Mouse (Mus musculus) heart, postnatal 0 days (tissue): Measurements from ENCODE around the gene Cog7. TPM values are rescaled to one million over a fixed set of nuclear protein-coding genes. Genes with fewer than 3 reads are reported as not detected.

Experiments
- ATAC-seq: fragments of 200-750 bp; cut with Nextera tagmentation; 2 replicates; pipeline ENCODE4 v1.8.0; 2017; ENCODE audit warnings: low read depth, moderate number of reproducible peaks, moderate library complexity; ENCODE audit not compliant: insufficient read depth
- DNase-seq: peaks from one replicate; pipeline ENCODE4 v3.0.0-alpha.2; 2016; ENCODE audit warnings: low spot score
- H3K27ac ChIP-seq: fragments of 300-500 bp; sonication (generic); 2 replicates; pipeline ENCODE4 v1.5.1; 2014; ENCODE audit warnings: low read depth, mild to moderate bottlenecking
- H3K27me3 ChIP-seq: fragments of 300-500 bp; sonication (generic); 2 replicates; pipeline ENCODE4 v1.6.1; 2014; ENCODE audit warnings: low read length, mixed read lengths; ENCODE audit not compliant: control insufficient read depth, insufficient read depth
- H3K36me3 ChIP-seq: fragments of 300-500 bp; sonication (generic); replicated peaks from 2 replicates; pipeline ENCODE4 v1.6.1; 2014; ENCODE audit warnings: low read length, mixed read lengths; ENCODE audit not compliant: control insufficient read depth, insufficient read depth
- H3K4me1 ChIP-seq: fragments of 300-500 bp; sonication (generic); 2 replicates; pipeline ENCODE4 v1.6.1; 2014; ENCODE audit warnings: antibody characterized with exemption; ENCODE audit not compliant: control insufficient read depth, insufficient read depth
- H3K4me2 ChIP-seq: fragments of 300-500 bp; sonication (generic); 2 replicates; pipeline ENCODE4 v1.6.1; 2014; ENCODE audit warnings: low read depth, mild to moderate bottlenecking, low read length, moderate library complexity
- H3K4me3 ChIP-seq: fragments of 300-500 bp; sonication (generic); 2 replicates; pipeline ENCODE4 v1.5.1; 2014; ENCODE audit warnings: low read depth, low read length
- H3K9ac ChIP-seq: fragments of 300-500 bp; sonication (generic); replicated peaks from 2 replicates; pipeline ENCODE4 v1.6.1; 2014; ENCODE audit warnings: low read depth, low read length, mixed read lengths
- H3K9me3 ChIP-seq: fragments of 300-500 bp; sonication (generic); replicated peaks from 2 replicates; pipeline ENCODE4 v1.6.1; 2016; ENCODE audit warnings: low read length; ENCODE audit not compliant: control insufficient read depth
- CTCF ChIP-seq: IDR thresholded peaks from 2 replicates; pipeline ENCODE4 v1.5.1; 2016; ENCODE audit warnings: antibody characterized with exemption, control low read depth, low read depth
- EP300 ChIP-seq: IDR thresholded peaks from 2 replicates; pipeline ENCODE4 v1.6.1; 2016; ENCODE audit warnings: antibody characterized with exemption, low read depth
- WGBS: fragments of 180-500 bp; shearing (Covaris S2); extraction: QIAGEN DNeasy Blood & Tissue Kit; methylation state at CpG from one replicate; pipeline ENCODE4 v1.1.7; 2014; 5-methylcytosine and 5-hydroxymethylcytosine counted together
- polyA plus RNA-seq: library from polyadenylated mRNA; unstranded; fragments of >200 nt; fragmentation: Nextera tagmentation; extraction: Ambion mirVana; gene quantifications from 2 replicates; pipeline ENCODE4 v1.2.1, GENCODE M21; 2015
- total RNA-seq: library from RNA; depleted of rRNA; stranded (reverse); fragments of >200 nt; gene quantifications from 2 replicates; pipeline ENCODE4 v1.2.3, GENCODE M21; 2014; ENCODE audit warnings: low replicate concordance

Cog7 gene
- total and polyA plus RNA-seq, 2 experiments from 2014 or later, result 12.4 to 20.4 TPM

GRCm38 (mm10) chr7:121858939-121859338 is 122.6 kb downstream of the Cog7 start:
- Histone ChIP-seq H3K9ac (no peak overlapping the region), H3K9me3 (no peaks in the 10 kb centered on the region), H3K27ac (no peak overlapping the region), H3K4me2 (no peak overlapping the region), H3K4me3 (no peak overlapping the region), H3K36me3 (no peaks in the 10 kb centered on the region), H3K27me3 (peaks cover 7% of the 10 kb centered on the region; the same call in 1 of the 2 replicates), H3K4me1 (no peaks in the 10 kb centered on the region)
- DNase-seq (no peak), ATAC-seq (no peak)
- WGBS, result 72% methylated on average over 8 of the region's 8 CpGs
- TF ChIP-seq CTCF (no peak), EP300 (no peak)

- no peaks in the 10 kb centered on the region for H3K4me1 ChIP-seq
- no peak overlapping the region for H3K4me2 ChIP-seq
- ATAC-seq, result no peak
- no peak overlapping the region for H3K27ac ChIP-seq
- 57% methylated on average over 11 of the region's 11 CpGs for WGBS
- no peak overlapping the region for H3K4me3 ChIP-seq
- H3K9me3 ChIP-seq, result no peaks in the 10 kb centered on the region
- no peaks in the 10 kb centered on the region for H3K27me3 ChIP-seq
- no peak for TF ChIP-seq EP300
- TF ChIP-seq CTCF, result no peak
- no peak for DNase-seq
- no peak overlapping the region for H3K9ac ChIP-seq
- no peaks in the 10 kb centered on the region for H3K36me3 ChIP-seq
Observed at GRCm38 (mm10) chr7:121857177-121857884, 124.2 kb downstream of the Cog7 start.

DNA sequence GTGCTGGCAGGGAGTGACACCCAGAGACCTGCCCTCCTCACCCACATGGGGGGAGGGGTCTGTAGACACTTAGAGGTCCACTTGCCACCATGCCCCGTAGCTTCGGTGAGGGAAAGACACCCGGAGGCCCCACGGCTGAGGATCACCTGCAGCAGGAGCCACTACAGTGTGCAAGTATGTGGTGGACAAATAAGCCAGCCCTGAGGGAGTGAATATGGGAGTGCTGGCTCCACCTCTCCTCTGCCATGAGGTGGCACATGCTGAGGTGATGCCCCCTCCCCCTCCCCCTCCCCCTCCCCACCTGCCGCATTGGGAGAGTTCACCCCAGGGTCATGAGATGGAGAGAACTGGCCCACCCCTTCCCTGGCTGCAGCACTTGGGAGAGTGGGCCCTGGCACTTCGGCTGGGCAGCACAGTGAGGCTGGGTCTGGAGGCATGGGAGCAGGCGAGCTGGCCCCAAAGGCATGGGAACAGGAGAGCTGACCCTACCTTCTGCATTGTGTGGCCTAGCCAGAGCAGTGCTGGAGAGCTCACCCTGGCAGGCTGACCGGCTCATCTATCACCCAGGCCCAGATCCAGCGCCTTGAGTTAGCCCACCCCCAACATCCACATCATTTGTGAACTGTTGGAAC is 132.9 kb downstream of the Cog7 start:
- no peak overlapping the region for H3K27ac ChIP-seq
- DNase-seq (no peak), ATAC-seq (no peak)
- H3K4me2 ChIP-seq, result no peak overlapping the region
- no peak overlapping the region for H3K9ac ChIP-seq
- no peaks in the 10 kb centered on the region for H3K36me3 ChIP-seq
- TF ChIP-seq EP300, result no peak
- no peak for TF ChIP-seq CTCF
- 80% methylated on average over 9 of the region's 9 CpGs for WGBS
- H3K27me3 ChIP-seq, result no peaks in the 10 kb centered on the region
- H3K9me3 ChIP-seq, result no peaks in the 10 kb centered on the region
- no peaks in the 10 kb centered on the region for H3K4me1 ChIP-seq
- H3K4me3 ChIP-seq, result no peak overlapping the region

DNA sequence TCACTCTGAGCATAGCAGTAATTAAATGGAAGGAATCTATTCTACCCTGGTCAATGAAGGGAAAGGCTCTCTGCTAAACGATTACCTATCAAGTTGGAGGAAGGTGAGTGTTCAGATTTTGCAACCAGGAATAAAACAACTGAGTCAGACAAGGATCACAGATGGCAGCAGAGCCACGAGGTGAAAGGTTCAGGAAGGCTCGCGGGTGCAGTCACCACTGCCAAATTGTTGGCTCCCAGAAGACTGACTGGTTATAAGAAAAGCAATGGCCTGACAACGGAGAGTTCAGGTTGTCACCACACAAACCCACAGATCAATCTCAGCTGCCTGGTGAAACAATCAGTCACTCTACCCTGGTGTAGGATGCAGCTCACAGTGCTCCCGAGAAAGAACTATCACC is 135.5 kb downstream of the Cog7 start:
- Histone ChIP-seq H3K27ac (no peak overlapping the region), H3K4me2 (no peak overlapping the region), H3K36me3 (no peaks in the 10 kb centered on the region), H3K4me1 (no peaks in the 10 kb centered on the region), H3K27me3 (no peaks in the 10 kb centered on the region), H3K4me3 (no peak overlapping the region), H3K9me3 (no peaks in the 10 kb centered on the region), H3K9ac (no peak overlapping the region)
- DNase-seq, result no peak
- no peak for ATAC-seq
- no peak for TF ChIP-seq CTCF
- TF ChIP-seq EP300, result no peak
- WGBS, result 60% methylated on average over 6 of the region's 6 CpGs

- no peak for ATAC-seq
- Histone ChIP-seq H3K4me3 (no peak overlapping the region), H3K27ac (no peak overlapping the region), H3K4me2 (no peak overlapping the region), H3K36me3 (no peaks in the 10 kb centered on the region), H3K9me3 (no peaks in the 10 kb centered on the region), H3K27me3 (no peaks in the 10 kb centered on the region), H3K4me1 (peaks cover 5% of the 10 kb centered on the region; the same call in 1 of the 2 replicates), H3K9ac (no peak overlapping the region)
- TF ChIP-seq CTCF (no peak), EP300 (no peak)
- WGBS, result 29% methylated on average over 6 of the region's 6 CpGs
- DNase-seq, result no peak
Observed at GRCm38 (mm10) chr7:121842234-121842633, 139.3 kb downstream of the Cog7 start.
